Mouse (Mus musculus) liver, embryonic 14.5 days (tissue): ENCODE measurements around the gene Glt1d1. TPM values are rescaled to one million over a fixed set of nuclear protein-coding genes. Genes with fewer than 3 reads are reported as not detected.

Source experiments
- ATAC-seq: fragments of 200-750 bp; cut with Nextera tagmentation; 2 replicates; pipeline ENCODE4 v1.8.0; 2017; ENCODE audit warnings: moderate number of reproducible peaks, mild to moderate bottlenecking, moderate library complexity; ENCODE audit not compliant: insufficient read depth
- DNase-seq, 3 experiments: peaks; one replicate each; pipeline ENCODE4 v3.0.0-alpha.2; 2012 to 2013; ENCODE audit warnings: low read depth in 3 of 3, low spot score in 3 of 3
- H3K27ac ChIP-seq: fragments of 300-500 bp; sonication (generic); 2 replicates; pipeline ENCODE4 v1.5.1; 2014; ENCODE audit warnings: moderate library complexity, mild to moderate bottlenecking, control low read depth, inconsistent platforms
- H3K27me3 ChIP-seq: fragments of 300-500 bp; sonication (generic); 2 replicates; pipeline ENCODE4 v1.6.1; 2014; ENCODE audit warnings: mild to moderate bottlenecking, low read length, moderate library complexity; ENCODE audit not compliant: control insufficient read depth, insufficient read depth
- H3K36me3 ChIP-seq: fragments of 300-500 bp; sonication (generic); replicated peaks from 2 replicates; pipeline ENCODE4 v1.6.1; 2014; ENCODE audit warnings: low read depth; ENCODE audit not compliant: control insufficient read depth, insufficient read depth
- H3K4me1 ChIP-seq, 2 experiments: fragments of 200-500 bp in 1 of 2; fragments of 300-500 bp in 1 of 2; sonication (generic) in 1 of 2; replicated peaks; 2 replicates each; pipeline ENCODE4 v1.6.1; 2012 to 2014; ENCODE audit warnings: antibody characterized with exemption in 1 of 2, inconsistent platforms in 1 of 2, low read length in 1 of 2; ENCODE audit not compliant: control insufficient read depth in 2 of 2, insufficient read depth in 2 of 2
- H3K4me2 ChIP-seq: fragments of 300-500 bp; sonication (generic); 2 replicates; pipeline ENCODE4 v1.6.1; 2014; ENCODE audit warnings: low read depth, mild to moderate bottlenecking, control low read depth, moderate library complexity
- H3K4me3 ChIP-seq, 2 experiments: fragments of 200-500 bp in 1 of 2; fragments of 300-500 bp in 1 of 2; sonication (generic) in 1 of 2; 2 replicates each; pipeline ENCODE4 v1.5.1; 2012 to 2014; ENCODE audit warnings: low read depth in 2 of 2, low read length in 2 of 2, mild to moderate bottlenecking in 2 of 2, control low read depth in 1 of 2, inconsistent platforms in 1 of 2, moderate library complexity in 1 of 2; ENCODE audit not compliant: insufficient read depth in 1 of 2
- H3K9ac ChIP-seq: fragments of 300-500 bp; sonication (generic); replicated peaks from 2 replicates; pipeline ENCODE4 v1.6.1; 2014; ENCODE audit warnings: mild to moderate bottlenecking, control low read depth, moderate library complexity
- H3K9me3 ChIP-seq: fragments of 300-500 bp; sonication (generic); 2 replicates; pipeline ENCODE4 v1.6.1; 2016; ENCODE audit warnings: low read length, mixed read lengths; ENCODE audit not compliant: control insufficient read depth
- CTCF ChIP-seq: IDR thresholded peaks from 2 replicates; pipeline ENCODE4 v1.5.1; 2016; ENCODE audit warnings: antibody characterized with exemption, low read depth, control low read depth
- EP300 ChIP-seq: IDR thresholded peaks from 2 replicates; pipeline ENCODE4 v1.6.1; 2016; ENCODE audit warnings: antibody characterized with exemption, low read depth
- WGBS: fragments of 180-500 bp; shearing (Covaris S2); extraction: QIAGEN DNeasy Blood & Tissue Kit; methylation state at CpG from one replicate; pipeline ENCODE4 v1.1.7; 2014; ENCODE audit not compliant: insufficient replicate concordance; 5-methylcytosine and 5-hydroxymethylcytosine counted together
- polyA plus RNA-seq, 2 experiments: library from polyadenylated mRNA; depleted of rRNA in 1 of 2; stranded (reverse) in 1 of 2; unstranded in 1 of 2; fragments of >200 nt; fragmentation: Nextera tagmentation in 1 of 2; extraction: Ambion mirVana in 1 of 2; gene quantifications; 2 replicates each; pipeline versions ENCODE4 v1.2.1 to v1.2.3; 2012 to 2014

The Glt1d1 gene
- 0.06 and 0.13 TPM in 2 replicates for polyA plus RNA-seq (2012; rRNA removed)
- polyA plus RNA-seq (2014; fragmentation: Nextera tagmentation; extraction: Ambion mirVana), result not detected in 2 replicates

DNA sequence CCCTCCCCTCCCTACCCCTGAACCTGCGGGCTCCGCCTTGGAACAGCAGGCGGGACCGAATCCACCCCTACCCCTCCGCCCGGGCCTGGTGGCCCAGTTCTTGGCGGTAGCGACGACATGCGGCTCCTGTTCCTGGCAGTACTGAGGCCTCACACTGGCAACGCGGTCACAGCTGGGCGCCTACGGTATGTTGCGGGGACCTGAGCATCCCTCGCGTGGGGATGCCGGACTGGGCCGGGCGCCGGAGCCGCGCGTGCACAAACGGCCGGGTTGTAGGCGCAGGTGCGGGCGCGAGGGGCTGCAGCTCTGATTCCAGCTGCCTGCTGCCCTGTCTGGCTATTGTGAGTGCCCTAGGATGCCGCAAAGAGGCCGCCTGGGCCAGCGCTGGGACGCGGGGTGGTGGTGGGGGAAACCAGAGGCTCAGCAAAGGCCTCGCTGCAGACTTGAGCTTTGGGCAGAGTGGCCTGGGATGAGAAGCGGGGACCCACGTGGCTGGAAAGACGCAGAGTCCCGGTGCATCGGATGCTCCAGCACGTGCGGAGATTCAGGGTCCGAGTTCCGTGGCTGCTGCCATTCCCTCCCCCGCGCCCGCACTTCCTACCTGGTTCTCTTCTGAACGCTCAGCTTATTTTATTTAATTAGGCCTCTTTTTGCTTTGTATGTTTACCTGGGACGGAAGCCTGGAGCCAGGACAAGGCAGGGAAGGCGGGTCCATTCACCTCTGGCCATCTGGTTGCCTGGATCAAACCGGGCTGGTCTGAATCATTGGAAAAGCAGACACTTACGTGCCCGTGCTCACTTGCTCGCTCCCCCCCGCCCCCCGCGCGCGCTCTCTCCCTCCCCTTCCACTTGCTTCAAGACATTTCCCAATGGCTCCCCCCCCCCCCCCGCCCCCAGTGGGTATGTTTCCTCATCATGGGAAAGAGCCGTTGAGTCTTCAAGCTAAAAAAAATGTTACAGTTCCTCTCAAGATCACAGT is at the start of gene Glt1d1, which contains the start of gene Slc15a4:
TSS of gene Glt1d1 (plus strand) at position 96 of the 979 bp plus-strand sequence.
TSS of gene Slc15a4 (minus strand) at position 731 of the 979 bp plus-strand sequence.
- peaks cover 21% of the 10 kb centered on the region for H3K27me3 ChIP-seq
- H3K4me1 ChIP-seq, result peaks cover 0 to under 1% of the 10 kb centered on the region in 2 experiments; a peak in 1 of 4 replicates
- TF ChIP-seq CTCF (no peak), EP300 (no peak)
- H3K9ac ChIP-seq, result no peak within 1 kb of the TSS
- H3K9me3 ChIP-seq, result no peaks in the 10 kb centered on the region
- ATAC-seq (no peak), DNase-seq (no peak)
- H3K27ac ChIP-seq, result no peak within 1 kb of the TSS
- no peaks in the 10 kb centered on the region for H3K36me3 ChIP-seq
- peak within 1 kb of the TSS in 1 of 2 experiments; percentile 28; a peak in 2 of 4 replicates for H3K4me3 ChIP-seq
- WGBS, result 2% methylated on average over 60 of the region's 62 CpGs
- H3K4me2 ChIP-seq, result peak within 1 kb of the TSS; percentile 49

DNA sequence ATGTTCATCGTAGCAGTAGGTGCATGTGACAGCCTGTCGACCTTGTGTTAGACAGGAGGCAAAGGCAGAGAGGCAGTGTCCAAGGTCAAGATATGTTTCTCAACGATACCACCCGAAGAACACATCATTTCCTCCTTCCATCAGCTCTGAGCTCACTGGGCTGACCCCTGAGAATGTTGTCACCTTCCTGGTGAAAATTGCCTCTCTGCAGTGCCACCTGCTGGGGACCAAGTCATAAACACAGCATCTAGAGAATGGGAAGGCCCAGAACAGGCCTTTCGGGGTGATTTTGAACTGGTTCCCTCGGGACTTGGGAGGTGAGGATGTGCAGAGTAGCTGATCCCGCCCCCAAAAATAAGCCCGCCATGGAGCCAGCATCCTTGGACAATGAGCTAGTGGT is 48.4 kb upstream of the Glt1d1 start:
- H3K9me3 ChIP-seq, result no peaks in the 10 kb centered on the region
- no peak overlapping the region for H3K9ac ChIP-seq
- no peaks in the 10 kb centered on the region for H3K27me3 ChIP-seq
- no peak overlapping the region for H3K4me3 ChIP-seq
- no peak overlapping the region for H3K27ac ChIP-seq
- DNase-seq (no peak), ATAC-seq (no peak)
- TF ChIP-seq CTCF (peak; percentile 36; the same call in 1 of the 2 replicates), EP300 (no peak)
- H3K4me1 ChIP-seq, result no peaks in the 10 kb centered on the region
- no peak overlapping the region for H3K4me2 ChIP-seq
- no peaks in the 10 kb centered on the region for H3K36me3 ChIP-seq
- 62% methylated on average over 8 of the region's 8 CpGs for WGBS

DNA sequence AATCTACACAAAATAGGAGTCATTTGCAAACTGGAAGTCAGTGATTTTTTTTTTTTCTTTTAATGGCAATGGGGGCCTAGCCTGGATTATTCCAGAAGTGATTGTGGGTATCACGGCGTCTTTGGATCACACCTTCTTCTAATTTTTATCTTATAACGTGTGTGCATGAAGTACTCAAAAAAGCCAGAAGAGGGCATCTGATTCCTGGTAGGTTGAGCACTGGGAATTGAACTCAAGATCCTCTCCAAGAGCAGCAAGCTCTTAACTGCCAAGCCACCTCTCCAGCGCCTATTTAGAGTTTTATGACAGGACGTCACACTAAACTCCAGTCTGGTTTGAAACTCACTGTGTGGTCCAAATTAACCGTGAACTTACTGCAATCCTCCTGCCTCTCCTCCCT is 44.2 kb upstream of the Glt1d1 start:
- Histone ChIP-seq H3K4me1 (no peaks in the 10 kb centered on the region), H3K36me3 (no peaks in the 10 kb centered on the region; the same call in 1 of the 2 replicates), H3K27me3 (no peaks in the 10 kb centered on the region), H3K27ac (no peak overlapping the region), H3K4me2 (no peak overlapping the region), H3K9ac (no peak overlapping the region), H3K4me3 (no peak overlapping the region), H3K9me3 (no peaks in the 10 kb centered on the region)
- no peak for DNase-seq
- WGBS, result 47% methylated on average over 6 of the region's 6 CpGs
- TF ChIP-seq EP300 (no peak), CTCF (no peak)
- ATAC-seq, result no peak

DNA sequence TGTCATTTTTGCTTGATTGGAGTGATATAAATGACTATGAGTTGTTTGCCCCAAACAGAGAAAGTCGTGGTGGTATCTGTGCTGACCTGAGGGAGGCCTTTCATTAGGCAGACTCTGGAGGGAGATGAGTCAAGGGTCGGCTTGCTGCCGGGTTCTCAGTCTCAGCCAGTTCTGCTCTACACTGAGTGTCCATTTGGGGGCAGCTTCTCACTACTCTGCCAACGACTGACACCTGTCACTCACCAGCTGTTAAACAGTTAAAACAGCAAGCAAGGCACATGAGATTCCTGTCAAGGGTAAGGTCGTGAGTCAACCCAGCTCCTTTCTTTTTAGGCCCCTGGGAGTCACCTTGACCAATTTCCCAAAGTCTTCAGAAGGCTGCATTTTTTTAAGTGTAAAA is 39.7 kb upstream of the Glt1d1 start:
- no peak overlapping the region for H3K9ac ChIP-seq
- no peak overlapping the region for H3K27ac ChIP-seq
- TF ChIP-seq CTCF (no peak), EP300 (no peak)
- WGBS, result 60% methylated on average over 5 of the region's 5 CpGs
- H3K4me3 ChIP-seq, result no peak overlapping the region
- ATAC-seq (no peak), DNase-seq (no peak)
- no peaks in the 10 kb centered on the region for H3K9me3 ChIP-seq
- peaks cover 13% of the 10 kb centered on the region for H3K36me3 ChIP-seq
- no peaks in the 10 kb centered on the region for H3K4me1 ChIP-seq
- no peak overlapping the region for H3K4me2 ChIP-seq
- no peaks in the 10 kb centered on the region for H3K27me3 ChIP-seq

DNA sequence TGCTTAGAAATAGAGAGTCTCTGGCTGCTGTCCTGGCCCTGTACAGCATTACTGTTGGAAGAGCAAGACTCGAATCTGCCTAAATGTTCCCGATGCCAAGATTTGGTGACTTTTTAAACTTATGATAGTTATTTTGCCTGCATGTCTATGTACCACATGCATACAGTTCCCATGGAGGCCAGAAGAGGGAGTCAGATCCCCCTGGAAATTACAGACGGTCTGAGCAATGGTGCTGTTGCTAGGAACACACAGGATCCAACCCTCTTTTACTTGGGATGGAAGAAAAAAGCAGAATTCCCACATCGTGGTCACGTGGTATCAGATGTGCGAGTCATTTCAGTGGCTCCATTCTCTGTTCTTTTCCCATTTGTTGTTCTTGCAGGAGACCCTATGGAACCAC is 39.2 kb upstream of the Glt1d1 start:
- Histone ChIP-seq H3K27ac (no peak overlapping the region), H3K9ac (no peak overlapping the region), H3K36me3 (peaks cover 13% of the 10 kb centered on the region), H3K4me3 (no peak overlapping the region), H3K4me1 (no peaks in the 10 kb centered on the region), H3K9me3 (no peaks in the 10 kb centered on the region), H3K27me3 (no peaks in the 10 kb centered on the region), H3K4me2 (no peak overlapping the region)
- WGBS, result 68% methylated on average over 6 of the region's 6 CpGs
- ATAC-seq, result no peak
- no peak for DNase-seq
- TF ChIP-seq EP300 (no peak), CTCF (peak; percentile 51)
